Mouse (Mus musculus) testis, adult 2 months (tissue): ENCODE results near the gene Tedc1.

Source experiments
- CTCF ChIP-seq: fragments of 200-500 bp; IDR thresholded peaks from 2 replicates; pipeline ENCODE4 v1.5.1; 2012; ENCODE audit warnings: low read depth, mild to moderate bottlenecking, inconsistent platforms, low read length, moderate library complexity; ENCODE audit not compliant: control insufficient read depth, insufficient read depth, insufficient replicate concordance
- POLR2A ChIP-seq: fragments of 200-500 bp; IDR thresholded peaks from 2 replicates; pipeline ENCODE4 v1.6.1; 2012; ENCODE audit warnings: low read depth, mild to moderate bottlenecking, inconsistent platforms, low read length, moderate library complexity; ENCODE audit not compliant: control insufficient read depth

GRCm38 (mm10) chr12:113205251-113205942, 49.2 kb downstream of the Tedc1 start:
- TF ChIP-seq CTCF (no peak), POLR2A (no peak)
